Mouse (Mus musculus) adrenal gland, postnatal 10 days (tissue): ENCODE measurements around the gene Olfr71. TPM values are rescaled to one million over a fixed set of nuclear protein-coding genes. Genes with fewer than 3 reads are reported as not detected.

Experiments used
- DNase-seq: peaks from one replicate; pipeline ENCODE4 v3.0.0; 2021; ENCODE audit warnings: mixed read lengths
- total RNA-seq, 2 experiments: library from RNA; stranded (reverse); gene quantifications; 2 replicates each; pipeline ENCODE4 v1.2.3; 2021

The Olfr71 gene
- total RNA-seq, 2 experiments from 2014 or later = not detected

- peak; percentile 94 for DNase-seq
Measured at GRCm38 (mm10) chr4:43656339-43657109, 53.5 kb downstream of the Olfr71 start, which contains the start of gene Hint2. Gene Hint2 (minus strand): TSS chr4:43656466.

- DNase-seq = no peak
Measured at GRCm38 (mm10) chr4:43655656-43656338, 54.3 kb downstream of the Olfr71 start.

Other genes starting within 250 kb of the Olfr71 start
- under 1 TPM; 0.51 to 0.64 TPM for gene Sit1, start 226.5 kb downstream of the Olfr71 start, total RNA-seq
- 10 to 100 TPM; 41.1 to 45.5 TPM for gene Ccdc107, start 217.4 kb downstream of the Olfr71 start, total RNA-seq
- 10 to 100 TPM in 1 of 2 experiments, 1 to 10 TPM in 1; 6.2 to 10.9 TPM for gene Arhgef39, start 210.6 kb downstream of the Olfr71 start, total RNA-seq
- under 1 TPM; 0.76 to 0.90 TPM for gene Car9, start 203.3 kb downstream of the Olfr71 start, total RNA-seq
- 100 to 1,000 TPM; 203 to 822 TPM for gene Tpm2, start 186.5 kb downstream of the Olfr71 start, total RNA-seq
- gene Creb3, start 147.9 kb downstream of the Olfr71 start, total RNA-seq = 100 to 1,000 TPM in 1 of 2 experiments, 10 to 100 TPM in 1; 90.4 to 108 TPM
- 100 to 1,000 TPM; 171 to 192 TPM for gene Tln1, start 147.6 kb downstream of the Olfr71 start, total RNA-seq
- gene Rgp1, start 131.5 kb downstream of the Olfr71 start, total RNA-seq = 10 to 100 TPM; 41.7 to 54.1 TPM
- 10 to 100 TPM; 10.5 to 15.4 TPM for gene Gba2, start 131.4 kb downstream of the Olfr71 start, total RNA-seq
- 1 to 10 TPM; 1.8 to 1.9 TPM for gene Msmp, start 125.8 kb downstream of the Olfr71 start, total RNA-seq
- 10 to 100 TPM; 30.1 to 48.3 TPM for gene Npr2, start 78.3 kb downstream of the Olfr71 start, total RNA-seq
- gene Spag8, start 56.7 kb downstream of the Olfr71 start, total RNA-seq = under 1 TPM; 0.57 to 0.79 TPM
- 100 to 1,000 TPM; 106 to 111 TPM for gene Hint2, start 53.8 kb downstream of the Olfr71 start, total RNA-seq
- gene Tmem8b, start 41.3 kb downstream of the Olfr71 start, total RNA-seq = 10 to 100 TPM in 1 of 2 experiments, 1 to 10 TPM in 1; 6.6 to 10.7 TPM
- under 1 TPM; 0.15 to 0.36 TPM for gene Fam221b, start 41.1 kb downstream of the Olfr71 start, total RNA-seq
- gene Olfr70, start 9.4 kb downstream of the Olfr71 start, total RNA-seq = not detected
- gene Hrct1, start 16.9 kb upstream of the Olfr71 start, total RNA-seq = 1 to 10 TPM; 5.5 to 6.0 TPM
- gene Spaar, start 19.8 kb upstream of the Olfr71 start, total RNA-seq = 1 to 10 TPM; 4.1 to 4.3 TPM
- not detected for gene Olfr159, start 60.8 kb upstream of the Olfr71 start, total RNA-seq
- gene Olfr156, start 113.6 kb upstream of the Olfr71 start, total RNA-seq = not detected
- gene Olfr157, start 129.9 kb upstream of the Olfr71 start, total RNA-seq = not detected
- not detected for gene Olfr155, start 141.3 kb upstream of the Olfr71 start, total RNA-seq
- 10 to 100 TPM; 17.1 to 18.1 TPM for gene Reck, start 165.3 kb upstream of the Olfr71 start, total RNA-seq
- 10 to 100 TPM; 10.7 to 14.9 TPM for gene Glipr2, start 247.1 kb upstream of the Olfr71 start, total RNA-seq